Mouse (Mus musculus) C2C12 (cell line): ENCODE results near the gene Carhsp1. TPM values are rescaled to one million over a fixed set of nuclear protein-coding genes. Genes with fewer than 3 reads are reported as not detected.

Experiments used
- H3K27me3 ChIP-seq: one replicate; pipeline ENCODE4 v1.6.1; 2011; ENCODE audit not compliant: control insufficient read depth, insufficient read depth, insufficient read length
- H3K36me3 ChIP-seq: one replicate; pipeline ENCODE4 v1.6.1; 2011; ENCODE audit not compliant: control insufficient read depth, insufficient read depth
- H3K4me3 ChIP-seq: one replicate; pipeline ENCODE4 v1.5.1; 2011; ENCODE audit warnings: mild to moderate bottlenecking, control low read depth; ENCODE audit not compliant: poor library complexity, insufficient read depth, severe bottlenecking
- H3K79me2 ChIP-seq: one replicate; pipeline ENCODE4 v1.6.1; 2011; ENCODE audit not compliant: control insufficient read depth, insufficient read depth
- H3K79me3 ChIP-seq: one replicate; pipeline ENCODE4 v1.6.1; 2011; ENCODE audit warnings: low read depth, control low read depth
- H3ac ChIP-seq: one replicate; pipeline ENCODE3; 2011; ENCODE audit warnings: low read depth; ENCODE audit not compliant: control insufficient read depth, insufficient read length
- CEBPB ChIP-seq: IDR thresholded peaks from one replicate; pipeline ENCODE4 v1.6.1; 2011; ENCODE audit warnings: low read depth, mild to moderate bottlenecking, control low read depth, moderate library complexity
- CTCF ChIP-seq: IDR thresholded peaks from one replicate; pipeline ENCODE4 v1.5.1; 2011; ENCODE audit not compliant: control insufficient read depth, insufficient read depth, insufficient read length
- FOSL1 ChIP-seq: IDR thresholded peaks from one replicate; pipeline ENCODE4 v1.8.0; 2011; ENCODE audit warnings: mild to moderate bottlenecking, low read length; ENCODE audit not compliant: poor library complexity, insufficient read depth, severe bottlenecking
- MAX ChIP-seq: IDR thresholded peaks from one replicate; pipeline ENCODE4 v1.6.1; 2011; ENCODE audit warnings: mild to moderate bottlenecking, control low read depth
- MYOD1 ChIP-seq: IDR thresholded peaks from one replicate; pipeline ENCODE4 v1.6.1; 2011; ENCODE audit warnings: low read depth; ENCODE audit not compliant: control insufficient read depth, insufficient read length
- MYOG ChIP-seq: IDR thresholded peaks from one replicate; pipeline ENCODE4 v1.6.1; 2011; ENCODE audit not compliant: control insufficient read depth, insufficient read length; ENCODE audit errors: extremely low read depth
- USF1 ChIP-seq: IDR thresholded peaks from one replicate; pipeline ENCODE4 v1.6.1; 2011; ENCODE audit warnings: low read depth, mild to moderate bottlenecking, control low read depth, moderate library complexity
- microRNA-seq: library from miRNA; unstranded; fragments of <30 nt; microRNA quantifications from one replicate; pipeline ENCODE4, GENCODE M21; 2019; ENCODE audit warnings: borderline microRNAs expressed
- polyA plus RNA-seq: library from polyadenylated mRNA; unstranded; fragments of >200 nt; fragmentation: generic; extraction: Trizol; gene quantifications from one replicate; pipeline ENCODE4 v1.2.1, GENCODE M21; 2012; ENCODE audit warnings: missing spikeins

The Carhsp1 gene
- polyA plus RNA-seq, 1 experiment = 94.2 TPM

DNA sequence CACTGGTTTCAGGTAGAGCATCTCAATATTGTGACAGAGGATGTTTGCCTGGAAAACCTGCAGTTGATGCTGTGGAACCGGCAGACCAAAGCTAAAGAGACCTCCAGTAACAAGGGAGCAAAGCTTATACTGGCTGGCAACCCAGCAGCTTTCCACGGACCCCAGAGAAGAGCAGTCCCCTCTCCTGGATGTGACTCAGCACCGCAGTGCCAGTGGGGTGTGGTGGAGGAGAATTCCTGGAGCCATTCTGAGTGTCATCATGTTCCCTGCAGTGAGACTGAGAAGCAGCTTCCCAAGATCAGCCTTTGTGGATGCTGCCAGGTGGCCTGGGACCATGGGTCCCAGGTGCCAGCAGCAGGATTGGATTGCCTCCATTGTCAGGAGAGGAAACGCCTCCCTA lies 58.9 kb downstream of the Carhsp1 start:
- Histone ChIP-seq H3ac (no peak overlapping the region), H3K79me2 (no peaks in the 10 kb centered on the region), H3K4me3 (no peak overlapping the region), H3K36me3 (no peaks in the 10 kb centered on the region), H3K27me3 (peaks cover 7% of the 10 kb centered on the region), H3K79me3 (no peaks in the 10 kb centered on the region)
- TF ChIP-seq MAX = no peak
- no peak for TF ChIP-seq CTCF
- no peak for TF ChIP-seq CEBPB
- TF ChIP-seq USF1 = no peak
- no peak for TF ChIP-seq FOSL1
- no peak for TF ChIP-seq MYOG
- TF ChIP-seq MYOD1 = no peak

GRCm38 (mm10) chr16:8612214-8613005 lies 59.5 kb downstream of the Carhsp1 start:
- Histone ChIP-seq H3ac (no peak overlapping the region), H3K79me3 (no peaks in the 10 kb centered on the region), H3K36me3 (no peaks in the 10 kb centered on the region), H3K4me3 (no peak overlapping the region), H3K79me2 (no peaks in the 10 kb centered on the region), H3K27me3 (peaks cover 7% of the 10 kb centered on the region)
- TF ChIP-seq FOSL1 (no peak), MYOD1 (no peak), MYOG (no peak), USF1 (no peak), MAX (no peak), CEBPB (no peak), CTCF (no peak)

DNA sequence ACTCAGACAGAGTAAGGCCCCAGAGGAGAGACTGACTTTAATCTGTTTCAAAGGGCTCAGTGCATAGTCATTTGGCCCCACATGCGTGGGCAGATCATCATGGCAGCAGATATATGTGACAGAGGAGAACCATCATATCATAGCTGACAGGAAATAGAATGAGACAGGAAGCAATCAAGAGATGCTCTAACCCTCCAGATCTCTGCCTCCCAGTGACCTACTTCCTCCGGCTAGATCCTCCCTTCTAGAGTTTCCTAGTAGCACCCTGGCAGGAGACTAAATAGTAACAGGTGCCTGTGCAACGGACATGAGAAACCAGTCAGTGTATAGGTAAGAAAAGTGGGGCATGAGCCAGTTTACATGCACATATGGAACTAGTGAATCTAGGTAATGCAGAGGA lies 61.6 kb downstream of the Carhsp1 start:
- no peak overlapping the region for H3K4me3 ChIP-seq
- no peaks in the 10 kb centered on the region for H3K79me2 ChIP-seq
- TF ChIP-seq CTCF (no peak), MYOD1 (no peak), CEBPB (no peak), FOSL1 (no peak), MAX (no peak), USF1 (no peak), MYOG (no peak)
- H3ac ChIP-seq = no peak overlapping the region
- no peaks in the 10 kb centered on the region for H3K79me3 ChIP-seq
- peaks cover 7% of the 10 kb centered on the region for H3K27me3 ChIP-seq
- no peaks in the 10 kb centered on the region for H3K36me3 ChIP-seq

Small RNAs within 50 kb of the gene (microRNA-seq; reads per million reads assigned to microRNA genes)
- gene Gm22137 = not detected

Other genes starting within 250 kb of the Carhsp1 start
- not detected for gene Tmem114, start 247.0 kb downstream of the Carhsp1 start, polyA plus RNA-seq
- 8.4 TPM for gene Mettl22, start 201.4 kb downstream of the Carhsp1 start, polyA plus RNA-seq
- 0.05 TPM for gene Abat, start 158.7 kb downstream of the Carhsp1 start, polyA plus RNA-seq
- gene Pmm2, start 34.5 kb downstream of the Carhsp1 start, polyA plus RNA-seq = 44.2 TPM
- 8.5 TPM for gene Tmem186, start 34.4 kb downstream of the Carhsp1 start, polyA plus RNA-seq
- not detected for gene Gm5767, start 8.6 kb upstream of the Carhsp1 start, polyA plus RNA-seq
- 28.2 TPM for gene Usp7, start 120.2 kb upstream of the Carhsp1 start, polyA plus RNA-seq
- 20.1 TPM for gene 1810013L24Rik, start 157.9 kb upstream of the Carhsp1 start, polyA plus RNA-seq